Comparison of ENCODE assay signal across 17 mouse cellular contexts in the genomic region with DNA sequence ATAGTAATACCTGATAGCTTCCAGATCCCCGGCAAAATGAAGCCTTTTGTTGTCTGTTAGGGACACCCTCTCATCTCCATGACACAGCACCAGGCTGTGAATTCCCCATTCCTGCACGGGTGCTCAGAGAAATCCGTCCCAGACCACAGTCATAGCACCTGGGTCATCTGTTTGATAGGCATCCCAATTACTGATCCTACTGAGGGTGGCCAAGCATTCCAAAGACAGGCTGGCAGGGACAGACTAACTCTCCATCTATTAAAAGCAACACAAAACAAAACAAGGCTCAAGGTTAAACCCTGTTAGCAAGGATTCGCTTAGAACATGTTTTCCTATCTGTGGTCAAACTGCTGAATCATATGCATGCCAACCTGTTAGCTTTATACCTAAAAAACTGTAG.
"Had no signal": no experiment of that assay in that cellular context is flagged by ENCODE, and none has a peak within 500 bp of the region (broad histone marks: within the 10 kb centered on the region; RNA-seq: fewer than 3 reads in every experiment).

No protein-coding gene starts in this region.

- H3K4me1 ChIP-seq: liver, embryonic 13.5 days; stomach, embryonic 15.5 days had no signal

- H3K27me3 ChIP-seq: liver, embryonic 13.5 days; stomach, embryonic 15.5 days had no signal

- H3K4me3 ChIP-seq: left cerebral cortex, adult 2 months; liver, embryonic 13.5 days; stomach, embryonic 15.5 days had no signal

- DNase-seq: kidney, adult 18-20 months; kidney, adult 9 months; kidney, postnatal 14 days; kidney, postnatal 4 days; layer of hippocampus, postnatal 36 days; liver, embryonic 13.5 days; lung, adult 2 months; lung, postnatal 14 days; lung, postnatal 4 days; midbrain, embryonic 14.5 days; right cerebral cortex, adult 18-20 months; right cerebral cortex, postnatal 14 days; spleen, adult 18-20 months; thymus, adult 18-20 months; thymus, postnatal 36 days had no signal

- H3K27ac ChIP-seq: liver, embryonic 13.5 days; stomach, embryonic 15.5 days had no signal
